Mouse (Mus musculus): ENCODE measurements at regions not wholly inside any gene's neighbourhood (a gene's known extent, or its start where the extent isn't known, plus 50 kb on each side); places are given as distances from the start of the nearest gene placed in this dataset.

GRCm38 (mm10) chr5:17174562-17174961 is 198.4 kb upstream of the Speer4f2 start:
- no peak for TF ChIP-seq CTCF (conservative IDR thresholded peaks at IDR 0.05; ENCODE audit: insufficient read depth, insufficient read length, low read depth, low read length)
- no peak for TF ChIP-seq POLR2A (IDR thresholded peaks at IDR 0.05; ENCODE audit: low read depth, low read length)
